Mouse (Mus musculus): ENCODE results near the gene Olfr243. TPM values are rescaled to one million over a fixed set of nuclear protein-coding genes. Genes with fewer than 3 reads are reported as not detected.
"Not testable (repeated sequence)": the region's sequence is repeated elsewhere in the genome, so short reads cannot be mapped to it uniquely, and the experiment has no call there.

Gene Olfr243
- not detected in 2 replicates for polyA plus RNA-seq (2015; fragmentation: Nextera tagmentation; extraction: Ambion mirVana)

DNA sequence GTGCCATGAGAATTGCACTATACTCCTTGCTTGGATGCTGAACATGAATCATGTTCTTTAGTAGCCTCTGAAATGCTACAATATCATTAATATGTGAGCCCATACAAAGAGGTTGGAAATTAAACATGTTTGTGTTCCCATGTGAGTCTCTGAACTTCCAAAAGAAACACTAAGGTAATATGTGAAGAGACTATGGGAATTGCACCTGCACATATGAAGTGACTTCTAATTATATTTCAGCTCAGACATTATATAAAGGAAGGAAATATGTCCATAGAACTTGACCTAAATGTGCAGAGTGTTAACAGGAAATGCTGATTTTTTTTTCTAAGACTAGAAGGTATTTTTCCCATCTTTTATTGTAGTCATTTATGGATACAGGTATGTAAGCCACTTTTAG lies at the start of gene Olfr243:
Olfr243 (plus strand) TSS at position 301 of the 400 bp plus-strand sequence.
- no peak for ATAC-seq (ENCODE audit: insufficient read depth, low FRiP score, low read depth)
- H3K4me1 ChIP-seq = no peaks in the 10 kb centered on the region

GRCm38 (mm10) chr7:103671091-103671490 lies 43.4 kb upstream of the Olfr243 start, which contains the start of gene Olfr624:
Olfr624 (minus strand) TSS chr7:103671191.
- no peak within 1 kb of the TSS for H3K9ac ChIP-seq
- no peaks in the 10 kb centered on the region for H3K36me3 ChIP-seq
- H3K4me3 ChIP-seq (replicated peaks) = no peak within 1 kb of the TSS
- H3K27me3 ChIP-seq (replicated peaks) = no peaks in the 10 kb centered on the region
- no peak for ATAC-seq (ENCODE audit: insufficient read depth, low FRiP score, low read depth)
- no peaks in the 10 kb centered on the region for H3K9me3 ChIP-seq
- H3K4me2 ChIP-seq = no peak within 1 kb of the TSS
- WGBS = 84% methylated on average over 2 of the region's 2 CpGs
- H3K4me1 ChIP-seq = no peaks in the 10 kb centered on the region
- H3K27ac ChIP-seq = no peak within 1 kb of the TSS

More for the DNA sequence above, at the start of gene Olfr243:
- no peaks in the 10 kb centered on the region for H3K36me3 ChIP-seq
- H3K4me3 ChIP-seq (replicated peaks) = no peak within 1 kb of the TSS
- H3K9ac ChIP-seq = no peak within 1 kb of the TSS
- H3K27me3 ChIP-seq (replicated peaks) = no peaks in the 10 kb centered on the region
- H3K27ac ChIP-seq = no peak within 1 kb of the TSS
- no peak within 1 kb of the TSS for H3K4me2 ChIP-seq
- H3K9me3 ChIP-seq = no peaks in the 10 kb centered on the region

GRCm38 (mm10) chr7:103682420-103682819 lies 32.1 kb upstream of the Olfr243 start, which contains the start of gene Olfr625-ps1:
Olfr625-ps1 (plus strand) TSS chr7:103682720.
- H3K27me3 ChIP-seq (replicated peaks) = no peaks in the 10 kb centered on the region
- no peak within 1 kb of the TSS for H3K4me2 ChIP-seq
- H3K36me3 ChIP-seq = no peaks in the 10 kb centered on the region
- no peak for ATAC-seq (ENCODE audit: insufficient read depth, low FRiP score, low read depth)
- H3K9me3 ChIP-seq = no peaks in the 10 kb centered on the region
- no peak within 1 kb of the TSS for H3K4me3 ChIP-seq (replicated peaks)
- H3K27ac ChIP-seq = no peak within 1 kb of the TSS
- H3K4me1 ChIP-seq = no peaks in the 10 kb centered on the region
- H3K9ac ChIP-seq = no peak within 1 kb of the TSS

DNA sequence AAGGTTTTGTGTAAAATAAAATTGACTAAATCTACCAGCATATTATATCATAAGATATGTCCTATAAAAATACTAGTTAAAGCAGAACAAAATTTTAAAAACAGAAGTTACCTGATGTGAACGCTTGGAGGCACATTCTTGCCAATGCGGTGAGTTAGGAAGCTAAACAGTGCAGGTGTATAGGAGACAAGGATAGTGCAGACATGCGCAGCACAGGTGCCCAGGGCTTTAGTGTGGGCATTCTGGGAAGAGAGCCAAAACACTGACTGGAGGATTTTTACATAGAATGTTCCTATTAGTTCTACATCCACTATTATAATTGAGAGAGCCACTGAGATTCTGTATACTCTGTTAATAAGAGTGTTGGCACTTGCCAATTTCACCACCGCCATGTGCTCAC lies 15.0 kb upstream of the Olfr243 start:
- no peak for ATAC-seq (ENCODE audit: insufficient read depth, low FRiP score, low read depth)
- H3K9me3 ChIP-seq = no peaks in the 10 kb centered on the region
- no peak overlapping the region for H3K27ac ChIP-seq
- H3K4me3 ChIP-seq (replicated peaks) = no peak overlapping the region
- H3K36me3 ChIP-seq = no peaks in the 10 kb centered on the region
- H3K9ac ChIP-seq = no peak overlapping the region
- no peak overlapping the region for H3K4me2 ChIP-seq
- no peaks in the 10 kb centered on the region for H3K4me1 ChIP-seq
- 87% methylated on average over 4 of the region's 4 CpGs for WGBS
- H3K27me3 ChIP-seq (replicated peaks) = no peaks in the 10 kb centered on the region

- H3K27ac ChIP-seq = no peak overlapping the region
- no peaks in the 10 kb centered on the region for H3K27me3 ChIP-seq (replicated peaks)
- WGBS = 30% methylated on average over 2 of the region's 2 CpGs
- H3K9ac ChIP-seq = no peak overlapping the region
- no peaks in the 10 kb centered on the region for H3K9me3 ChIP-seq
- H3K4me1 ChIP-seq = no peaks in the 10 kb centered on the region
- no peak for ATAC-seq (ENCODE audit: insufficient read depth, low FRiP score, low read depth)
- no peaks in the 10 kb centered on the region for H3K36me3 ChIP-seq
- no peak overlapping the region for H3K4me2 ChIP-seq
- H3K4me3 ChIP-seq (replicated peaks) = no peak overlapping the region
Observed at GRCm38 (mm10) chr7:103712024-103712423, 2.4 kb upstream of the Olfr243 start.

DNA sequence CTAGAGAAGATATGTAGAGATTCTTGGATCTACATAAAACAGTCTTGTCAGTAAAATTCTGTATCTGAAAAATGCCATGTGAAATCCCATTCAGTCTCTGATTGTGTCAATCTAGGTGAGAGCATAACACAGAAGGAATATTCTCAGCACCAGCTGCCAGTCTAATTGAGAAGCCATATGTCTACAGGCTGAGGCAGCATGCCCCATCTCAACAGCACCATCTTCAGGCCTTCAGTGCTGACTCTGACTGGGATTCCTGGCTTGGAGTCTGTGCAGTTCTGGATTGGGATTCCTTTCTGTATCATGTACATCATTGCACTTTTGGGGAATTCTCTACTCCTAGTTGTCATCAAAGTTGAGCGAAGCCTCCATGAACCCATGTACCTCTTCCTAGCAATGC lies 1.9 kb downstream of the Olfr243 start:
- H3K4me1 ChIP-seq; H3K9me3 ChIP-seq; ATAC-seq (ENCODE audit: insufficient read depth, low FRiP score, low read depth); H3K36me3 ChIP-seq; H3K4me3 ChIP-seq (replicated peaks); H3K27ac ChIP-seq; H3K27me3 ChIP-seq (replicated peaks); H3K9ac ChIP-seq; H3K4me2 ChIP-seq: not testable (repeated sequence)
- WGBS = 97% methylated on average over 1 of the region's 1 CpGs

DNA sequence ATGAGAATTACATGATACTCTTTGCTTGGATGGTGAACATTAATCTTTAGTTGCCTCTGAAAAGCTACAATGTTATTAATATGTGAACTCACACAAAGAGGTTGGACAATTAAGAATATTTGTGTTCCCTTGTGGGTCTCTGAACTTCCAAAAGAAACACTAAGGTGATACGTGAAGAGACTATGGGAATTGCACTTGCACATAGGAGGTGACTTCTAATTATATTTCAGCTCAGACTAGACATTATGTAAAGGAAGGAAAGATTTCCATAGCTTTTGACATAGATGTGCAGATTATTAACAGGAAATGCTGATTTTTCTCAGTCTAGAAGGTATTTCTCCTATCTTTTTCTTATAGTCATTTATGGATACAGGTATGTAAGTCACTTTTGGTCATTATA lies 15.6 kb downstream of the Olfr243 start, which contains the start of gene Olfr628:
Olfr628 (plus strand) TSS at position 301 of the 400 bp plus-strand sequence.
- Histone ChIP-seq H3K4me3 (replicated peaks) (no peak within 1 kb of the TSS), H3K4me1 (no peaks in the 10 kb centered on the region), H3K27ac (no peak within 1 kb of the TSS), H3K4me2 (no peak within 1 kb of the TSS), H3K36me3 (no peaks in the 10 kb centered on the region), H3K9ac (no peak within 1 kb of the TSS), H3K27me3 (replicated peaks) (no peaks in the 10 kb centered on the region), H3K9me3 (no peaks in the 10 kb centered on the region)
- WGBS = 80% methylated on average over 1 of the region's 1 CpGs
- no peak for ATAC-seq (ENCODE audit: insufficient read depth, low FRiP score, low read depth)

DNA sequence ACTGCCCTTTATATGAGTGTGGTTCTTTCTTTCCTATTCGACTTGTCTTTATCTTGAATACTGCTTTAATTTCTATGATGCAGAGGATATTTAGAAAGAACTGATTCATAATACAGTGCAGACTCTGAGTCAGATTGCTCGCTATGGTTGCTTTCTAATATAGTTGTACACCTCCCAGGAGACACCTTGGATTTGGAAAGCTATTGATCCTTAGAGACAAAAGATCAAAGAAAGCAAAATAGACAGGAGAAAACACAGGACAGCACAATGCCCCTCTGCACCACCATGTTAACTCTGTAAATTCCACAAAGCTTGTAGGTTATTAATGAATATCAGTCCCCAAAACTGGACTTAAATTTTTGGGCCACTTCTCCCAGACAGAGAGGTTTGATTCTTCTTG lies 30.4 kb downstream of the Olfr243 start, which contains the start of gene Olfr629:
Olfr629 (minus strand) TSS at position 101 of the 400 bp plus-strand sequence.
- no peak within 1 kb of the TSS for H3K27ac ChIP-seq

GRCm38 (mm10) chr7:103757233-103757632 lies 42.8 kb downstream of the Olfr243 start, which contains the start of gene Olfr630:
Olfr630 (minus strand) TSS chr7:103757333.
- WGBS = 40% methylated on average over 2 of the region's 2 CpGs
- Histone ChIP-seq H3K36me3 (no peaks in the 10 kb centered on the region), H3K9ac (no peak within 1 kb of the TSS), H3K4me2 (no peak within 1 kb of the TSS), H3K4me3 (replicated peaks) (no peak within 1 kb of the TSS), H3K9me3 (no peaks in the 10 kb centered on the region), H3K27ac (no peak within 1 kb of the TSS), H3K4me1 (no peaks in the 10 kb centered on the region), H3K27me3 (replicated peaks) (no peaks in the 10 kb centered on the region)
- no peak for ATAC-seq (ENCODE audit: insufficient read depth, low FRiP score, low read depth)

More for the DNA sequence above, 30.4 kb downstream of the Olfr243 start, which contains the start of gene Olfr629:
- 76% methylated on average over 2 of the region's 2 CpGs for WGBS
- Histone ChIP-seq H3K36me3 (no peaks in the 10 kb centered on the region), H3K4me3 (replicated peaks) (no peak within 1 kb of the TSS), H3K9ac (no peak within 1 kb of the TSS), H3K27me3 (replicated peaks) (no peaks in the 10 kb centered on the region), H3K4me2 (no peak within 1 kb of the TSS), H3K9me3 (no peaks in the 10 kb centered on the region), H3K4me1 (no peaks in the 10 kb centered on the region)
- ATAC-seq (ENCODE audit: insufficient read depth, low FRiP score, low read depth) = no peak

GRCm38 (mm10) chr7:103762212-103762611 lies 47.7 kb downstream of the Olfr243 start:
- WGBS = 89% methylated on average over 6 of the region's 6 CpGs
- H3K27me3 ChIP-seq (replicated peaks); H3K4me3 ChIP-seq (replicated peaks); ATAC-seq (ENCODE audit: insufficient read depth, low FRiP score, low read depth); H3K9ac ChIP-seq; H3K4me1 ChIP-seq; H3K27ac ChIP-seq; H3K9me3 ChIP-seq; H3K36me3 ChIP-seq; H3K4me2 ChIP-seq: not testable (repeated sequence)

DNA sequence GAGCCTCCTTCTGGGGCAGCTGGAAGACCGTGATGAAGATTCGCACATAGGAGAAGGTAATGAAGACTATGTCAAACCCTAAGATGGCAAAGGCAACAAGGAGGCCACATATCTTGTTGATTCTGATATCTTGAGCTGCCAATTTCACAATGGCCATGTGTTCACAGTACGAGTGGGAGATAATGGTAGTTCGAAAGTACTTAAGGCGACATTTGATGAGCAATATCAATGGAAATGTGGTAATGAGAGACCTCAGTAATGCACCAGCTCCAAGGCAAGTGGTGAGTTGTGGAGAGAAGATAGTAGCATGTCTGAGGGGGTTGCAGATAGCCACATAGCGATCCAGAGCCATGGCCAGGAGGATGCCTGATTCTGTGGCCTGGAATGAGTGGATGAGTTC lies 53.2 kb downstream of the Olfr243 start:
- not testable (repeated sequence) for H3K4me1 ChIP-seq; H3K36me3 ChIP-seq; H3K4me2 ChIP-seq; H3K27ac ChIP-seq; H3K4me3 ChIP-seq (replicated peaks); ATAC-seq (ENCODE audit: insufficient read depth, low FRiP score, low read depth); H3K9ac ChIP-seq; H3K9me3 ChIP-seq; H3K27me3 ChIP-seq (replicated peaks)
- 78% methylated on average over 6 of the region's 6 CpGs for WGBS
